Mouse (Mus musculus): ENCODE measurements around the gene Hoxd10.

- no peak for TF ChIP-seq CTCF (IDR thresholded peaks at IDR 0.05; ENCODE audit: borderline replicate concordance, insufficient read depth, low read depth, low read length)
- TF ChIP-seq POLR2A (IDR thresholded peaks at IDR 0.05; ENCODE audit: borderline replicate concordance, insufficient read depth, low read length): no peak
These were observed 46.1 kb upstream of the Hoxd10 start for GRCm38 (mm10) chr2:74645631-74646030.

All from cerebellum, adult 2 months (tissue).